Mouse (Mus musculus) heart, adult 2 months (tissue): ENCODE measurements around the gene Cd48. TPM values are rescaled to one million over a fixed set of nuclear protein-coding genes. Genes with fewer than 3 reads are reported as not detected.
"Not testable (repeated sequence)": the region's sequence is repeated elsewhere in the genome, so short reads cannot be mapped to it uniquely, and the experiment has no call there.

ENCODE experiments used
- DNase-seq, 2 experiments: peaks; one replicate each; pipeline ENCODE4 v3.0.0; 2021
- H3K27ac ChIP-seq: fragments of 200-600 bp; 2 replicates; pipeline ENCODE4 v1.8.1; 2022
- H3K27me3 ChIP-seq: fragments of 200-500 bp; 2 replicates; pipeline ENCODE4 v1.6.1; 2012; ENCODE audit warnings: mild to moderate bottlenecking, low read length, inconsistent platforms, mixed read lengths; ENCODE audit not compliant: control insufficient read depth, insufficient read depth
- H3K36me3 ChIP-seq: fragments of 200-500 bp; 2 replicates; pipeline ENCODE4 v1.6.1; 2012; ENCODE audit warnings: low read length, inconsistent platforms; ENCODE audit not compliant: control insufficient read depth, insufficient read depth
- H3K4me1 ChIP-seq: fragments of 200-500 bp; 2 replicates; pipeline ENCODE4 v1.6.1; 2011; ENCODE audit warnings: low read length; ENCODE audit not compliant: control insufficient read depth, insufficient read depth
- H3K4me3 ChIP-seq: fragments of 200-600 bp; 2 replicates; pipeline ENCODE4 v1.8.1; 2022
- H3K79me2 ChIP-seq: fragments of 200-500 bp; replicated peaks from 2 replicates; pipeline ENCODE4 v1.6.1; 2012; ENCODE audit warnings: mild to moderate bottlenecking, inconsistent platforms, low read length, moderate library complexity, mixed read lengths; ENCODE audit not compliant: control insufficient read depth, insufficient read depth
- H3K9ac ChIP-seq: fragments of 200-500 bp; 2 replicates; pipeline ENCODE4 v1.6.1; 2012; ENCODE audit warnings: low read depth, mild to moderate bottlenecking, control low read depth, inconsistent platforms, low read length, mixed read lengths
- CTCF ChIP-seq: fragments of 200-600 bp; IDR thresholded peaks from 2 replicates; pipeline ENCODE4 v1.8.1; 2022; ENCODE audit warnings: antibody characterized with exemption, mild to moderate bottlenecking, moderate library complexity
- EP300 ChIP-seq: fragments of 200-500 bp; IDR thresholded peaks from 2 replicates; pipeline ENCODE4 v1.6.1; 2011; ENCODE audit warnings: low read depth, low read length, control low read depth; ENCODE audit not compliant: insufficient read depth
- POLR2A ChIP-seq: fragments of 200-500 bp; IDR thresholded peaks from 2 replicates; pipeline ENCODE4 v1.6.1; 2011; ENCODE audit warnings: mild to moderate bottlenecking, low read depth, low read length, control low read depth; ENCODE audit not compliant: insufficient read depth
- WGBS: fragments of 180-500 bp; shearing (Covaris S2); methylation state at CpG from one replicate; pipeline ENCODE4 v1.1.7; 2018; 5-methylcytosine and 5-hydroxymethylcytosine counted together
- intact Hi-C: fragments of 180-260 bp; cut with DNase I; formaldehyde crosslinking; loops from one replicate; pipeline ENCODE4 v1.15.1; 2025
- polyA plus RNA-seq: library from polyadenylated mRNA; depleted of rRNA; stranded (reverse); fragments of >200 nt; gene quantifications from 2 replicates; pipeline ENCODE4 v1.2.3, GENCODE M21; 2012
- total RNA-seq, 2 experiments: library from RNA; stranded (reverse); gene quantifications; 2 replicates each; pipeline ENCODE4 v1.2.3; 2021

Cd48 gene
- total and polyA plus RNA-seq, 3 experiments = 2.3 to 4.5 (median 2.7) TPM

GRCm38 (mm10) chr1:171698983-171699382 is 17.2 kb downstream of the Cd48 start:
- intact Hi-C loops = no loop called here
- 10% methylated on average over 6 of the region's 6 CpGs for WGBS
- TF ChIP-seq POLR2A (no peak), CTCF (peak; percentile 47), EP300 (no peak)
- peak in 1 of 2 experiments; percentile 13 for DNase-seq
- H3K4me1 ChIP-seq = no peaks in the 10 kb centered on the region
- H3K36me3 ChIP-seq = no peaks in the 10 kb centered on the region
- no peak overlapping the region for H3K4me3 ChIP-seq
- no peaks in the 10 kb centered on the region for H3K79me2 ChIP-seq
- no peak overlapping the region for H3K27ac ChIP-seq
- no peaks in the 10 kb centered on the region for H3K27me3 ChIP-seq
- no peak overlapping the region for H3K9ac ChIP-seq

- H3K36me3 ChIP-seq, H3K9ac ChIP-seq, intact Hi-C loops, H3K4me1 ChIP-seq, H3K27ac ChIP-seq, H3K27me3 ChIP-seq, H3K79me2 ChIP-seq, DNase-seq, H3K4me3 ChIP-seq: not testable (repeated sequence)
- 84% methylated on average over 1 of the region's 1 CpGs for WGBS
These were observed 31.9 kb downstream of the Cd48 start for GRCm38 (mm10) chr1:171713736-171714135.

- no peaks in the 10 kb centered on the region for H3K4me1 ChIP-seq
- no peak overlapping the region for H3K27ac ChIP-seq
- no peak overlapping the region for H3K4me3 ChIP-seq
- no peaks in the 10 kb centered on the region for H3K27me3 ChIP-seq
- 77% methylated on average over 2 of the region's 2 CpGs for WGBS
- no peak for TF ChIP-seq CTCF
- TF ChIP-seq POLR2A = no peak
- no peak for TF ChIP-seq EP300
- H3K79me2 ChIP-seq = no peaks in the 10 kb centered on the region
- no peak overlapping the region for H3K9ac ChIP-seq
- no peak for DNase-seq
- intact Hi-C loops = no loop called here
- no peaks in the 10 kb centered on the region for H3K36me3 ChIP-seq
These were observed 33.6 kb downstream of the Cd48 start for GRCm38 (mm10) chr1:171715434-171715833.

- 90% methylated on average over 1 of the region's 1 CpGs for WGBS
- no peak for DNase-seq
- no peak overlapping the region for H3K27ac ChIP-seq
- no peak overlapping the region for H3K4me3 ChIP-seq
- intact Hi-C loops = no loop called here
- no peaks in the 10 kb centered on the region for H3K79me2 ChIP-seq
- no peak overlapping the region for H3K9ac ChIP-seq
- no peak for TF ChIP-seq CTCF
- TF ChIP-seq POLR2A = no peak
- TF ChIP-seq EP300 = no peak
- no peaks in the 10 kb centered on the region for H3K27me3 ChIP-seq
- no peaks in the 10 kb centered on the region for H3K36me3 ChIP-seq
- no peaks in the 10 kb centered on the region for H3K4me1 ChIP-seq
These were observed 34.4 kb downstream of the Cd48 start for GRCm38 (mm10) chr1:171716232-171716631.

- H3K4me1 ChIP-seq = no peaks in the 10 kb centered on the region
- no peaks in the 10 kb centered on the region for H3K36me3 ChIP-seq
- no peak for DNase-seq
- H3K27me3 ChIP-seq = no peaks in the 10 kb centered on the region
- no peak overlapping the region for H3K27ac ChIP-seq
- no peak overlapping the region for H3K4me3 ChIP-seq
- TF ChIP-seq CTCF = peak; percentile 13; the same call in 1 of the 2 replicates
- no peak for TF ChIP-seq POLR2A
- TF ChIP-seq EP300 = no peak
- no peak overlapping the region for H3K9ac ChIP-seq
- no peaks in the 10 kb centered on the region for H3K79me2 ChIP-seq
- intact Hi-C loops = no loop called here
These were observed 49.4 kb downstream of the Cd48 start for GRCm38 (mm10) chr1:171731195-171731594.

- TF ChIP-seq CTCF = no peak
- no peak overlapping the region for H3K27ac ChIP-seq
- no peaks in the 10 kb centered on the region for H3K4me1 ChIP-seq
- H3K27me3 ChIP-seq = no peaks in the 10 kb centered on the region
- no peak overlapping the region for H3K9ac ChIP-seq
- H3K79me2 ChIP-seq = no peaks in the 10 kb centered on the region
- H3K4me3 ChIP-seq = no peak overlapping the region
- WGBS = 63% methylated on average over 6 of the region's 6 CpGs
- no peak for DNase-seq
- no peaks in the 10 kb centered on the region for H3K36me3 ChIP-seq
- intact Hi-C loops = no loop called here
These were observed 53.1 kb downstream of the Cd48 start for GRCm38 (mm10) chr1:171734898-171735297.
